Mouse (Mus musculus) brain, embryonic 14.5 days (tissue): ENCODE results near the gene Tmem178. TPM values are rescaled to one million over a fixed set of nuclear protein-coding genes. Genes with fewer than 3 reads are reported as not detected.
A peak's percentile ranks its signal among the peaks of the same experiment; 100 is the strongest.

Experiments used
- DNase-seq: peaks from one replicate; pipeline ENCODE4 v3.0.0-alpha.2; 2011; ENCODE audit warnings: low read depth
- CTCF ChIP-seq: fragments of 200-500 bp; IDR thresholded peaks from 2 replicates; pipeline ENCODE4 v1.5.1; 2012; ENCODE audit warnings: inconsistent platforms, mild to moderate bottlenecking, moderate library complexity, borderline replicate concordance; ENCODE audit not compliant: insufficient read depth, insufficient read length; ENCODE audit errors: extremely low read depth
- POLR2A ChIP-seq: fragments of 200-500 bp; IDR thresholded peaks from 2 replicates; pipeline ENCODE4 v1.6.1; 2012; ENCODE audit warnings: mild to moderate bottlenecking, inconsistent platforms, borderline replicate concordance; ENCODE audit not compliant: poor library complexity, insufficient read depth, insufficient read length, severe bottlenecking; ENCODE audit errors: extremely low read depth
- polyA plus RNA-seq: library from polyadenylated mRNA; depleted of rRNA; stranded (reverse); fragments of >200 nt; gene quantifications from 2 replicates; pipeline ENCODE4 v1.2.3, GENCODE M21; 2012; rRNA removed

Gene Tmem178
- polyA plus RNA-seq, 1 experiment = 31.8 TPM

DNA sequence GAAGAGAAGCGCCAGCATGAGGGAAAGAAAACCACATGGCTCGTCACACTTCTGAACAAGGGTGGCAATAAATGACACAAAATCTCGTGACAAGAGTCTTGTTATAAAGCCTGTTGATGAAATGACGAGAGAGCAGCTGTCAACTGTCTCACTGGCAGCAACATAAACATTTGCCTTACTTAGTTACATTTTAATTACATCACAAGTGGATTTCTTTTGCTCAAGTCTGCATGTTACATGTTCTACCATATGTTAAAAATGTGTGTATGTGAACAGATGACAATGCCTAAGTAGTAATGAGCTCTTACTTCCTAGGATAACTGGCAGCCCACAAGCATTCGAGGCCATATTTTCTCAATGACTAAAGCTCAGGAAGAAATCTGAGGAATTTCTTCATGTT, 90.9 kb downstream of the Tmem178 start:
- TF ChIP-seq CTCF (no peak), POLR2A (no peak)
- DNase-seq = peak; percentile 81

DNA sequence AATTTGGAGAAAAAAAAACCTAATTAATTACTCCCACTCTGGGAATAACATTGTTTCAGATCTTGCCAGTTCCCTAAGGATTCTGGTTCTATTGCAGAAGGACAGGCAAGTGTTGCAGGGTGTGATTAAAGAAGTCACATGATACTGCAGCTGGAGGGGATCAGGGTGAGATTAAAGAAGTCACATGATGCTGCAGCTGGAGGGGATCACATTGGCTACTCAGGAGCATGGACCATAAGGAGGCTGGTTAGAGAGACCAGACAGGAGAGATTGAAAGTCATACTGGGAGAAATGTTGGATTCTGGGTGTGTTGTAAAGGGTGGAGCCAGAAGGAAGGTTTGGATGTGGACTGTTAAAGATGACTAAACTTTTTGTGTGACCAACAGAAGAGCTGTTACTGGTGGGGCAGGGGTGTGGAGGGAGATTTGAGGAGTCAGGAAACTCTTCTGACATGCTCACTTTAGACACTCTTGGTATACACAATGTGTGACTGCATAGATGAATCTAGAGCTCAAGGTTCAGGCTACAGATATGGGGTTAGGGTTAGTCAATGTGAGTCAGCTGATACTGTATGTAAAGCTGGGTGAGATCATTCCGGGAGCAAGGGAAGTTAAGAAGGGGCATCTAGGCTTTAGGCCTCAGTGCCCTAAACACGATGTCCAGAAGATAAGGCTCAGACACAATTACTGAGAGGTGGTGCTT, 94.4 kb downstream of the Tmem178 start:
- TF ChIP-seq CTCF (no peak), POLR2A (no peak)
- DNase-seq = no peak

DNA sequence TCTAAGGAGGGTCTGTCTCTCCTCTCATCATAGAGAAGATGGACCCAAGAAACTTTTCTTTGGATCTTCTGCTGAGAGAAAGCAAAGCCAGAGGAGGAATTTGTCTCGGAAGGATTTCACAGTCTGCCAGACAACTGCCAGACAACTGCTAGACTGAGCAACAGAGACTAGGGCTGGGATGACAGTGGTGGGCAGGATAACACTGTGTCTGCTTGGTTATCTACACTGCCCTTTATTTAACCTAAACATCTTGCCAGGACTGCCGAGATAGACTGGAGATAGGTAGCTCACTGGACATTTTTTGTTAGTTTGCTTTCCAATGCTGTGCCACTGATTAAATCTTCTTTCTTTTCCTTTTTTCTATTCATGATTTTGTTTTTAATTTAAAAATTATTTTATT, 97.2 kb downstream of the Tmem178 start:
- DNase-seq = no peak
- TF ChIP-seq CTCF = no peak
- no peak for TF ChIP-seq POLR2A

DNA sequence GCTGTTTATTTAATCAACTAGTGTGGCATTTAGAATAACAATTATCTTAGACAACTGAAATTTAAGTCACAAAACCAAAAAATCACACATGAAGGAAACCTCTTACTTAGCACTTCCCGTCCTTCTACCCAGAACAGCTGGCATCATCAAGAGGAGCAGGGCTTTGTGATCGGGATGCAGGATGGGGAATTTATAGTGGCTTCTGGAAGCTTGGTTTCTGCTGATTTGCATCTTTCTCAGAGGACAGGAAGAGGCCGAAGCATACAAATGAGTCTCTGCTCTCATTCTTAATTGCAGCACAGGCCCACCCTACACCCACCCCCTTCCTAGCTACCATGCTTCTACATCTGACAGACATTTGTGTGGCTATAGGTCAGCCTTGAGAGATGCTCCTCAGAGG, 99.9 kb downstream of the Tmem178 start:
- TF ChIP-seq POLR2A = no peak
- TF ChIP-seq CTCF = no peak
- peak; percentile 62 for DNase-seq

DNA sequence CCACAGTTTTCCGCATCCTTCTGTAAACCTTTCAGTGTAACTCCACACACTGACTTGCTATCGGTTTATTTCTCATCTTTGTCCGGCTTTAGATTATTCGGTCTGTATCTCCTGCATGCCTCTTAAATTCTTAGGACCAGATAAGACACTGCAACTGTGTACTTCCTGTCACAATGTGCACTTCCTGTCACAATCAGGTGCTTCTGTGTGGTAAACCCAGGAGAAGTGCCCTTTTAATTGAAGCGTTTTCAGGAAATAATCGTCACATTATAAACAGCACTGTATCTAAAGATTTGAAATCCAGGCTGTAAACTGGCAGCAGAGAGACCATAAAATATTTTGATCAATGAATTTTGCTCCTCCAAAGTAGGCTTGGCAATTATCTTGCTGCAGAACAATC, 100.7 kb downstream of the Tmem178 start:
- no peak for DNase-seq
- TF ChIP-seq POLR2A (no peak), CTCF (no peak)

DNA sequence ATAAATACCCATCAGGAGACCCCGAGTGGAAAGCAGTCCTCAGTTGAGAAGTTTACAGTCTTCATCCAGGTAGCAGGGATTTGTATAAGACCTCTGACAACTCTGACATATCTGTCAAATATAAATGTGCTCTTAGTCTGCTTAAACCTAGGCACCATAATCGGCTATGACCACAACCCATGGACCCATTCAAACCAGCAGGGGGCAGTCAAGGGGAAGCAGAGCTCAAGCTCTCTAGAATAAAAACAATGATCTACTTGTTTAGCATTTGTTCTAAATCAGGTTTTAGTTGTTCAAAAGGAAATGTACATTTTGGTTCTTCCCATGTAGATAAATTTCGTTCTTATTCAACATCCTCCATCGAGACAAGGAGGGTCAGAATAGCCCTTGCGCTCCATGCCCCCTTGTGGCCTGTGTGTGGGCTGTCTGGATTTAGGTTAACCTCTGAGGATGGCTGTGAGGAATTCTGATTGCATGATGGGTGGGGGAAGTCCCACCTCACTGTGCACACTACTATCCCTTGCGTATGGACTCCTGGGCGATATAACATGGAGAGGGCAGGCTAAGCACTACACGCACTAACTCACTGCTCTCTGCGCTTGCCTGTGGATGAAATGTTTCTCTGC, 101.2 kb downstream of the Tmem178 start:
- peak; percentile 19; the same call in 1 of the 2 replicates for TF ChIP-seq CTCF
- no peak for TF ChIP-seq POLR2A
- DNase-seq = no peak

DNA sequence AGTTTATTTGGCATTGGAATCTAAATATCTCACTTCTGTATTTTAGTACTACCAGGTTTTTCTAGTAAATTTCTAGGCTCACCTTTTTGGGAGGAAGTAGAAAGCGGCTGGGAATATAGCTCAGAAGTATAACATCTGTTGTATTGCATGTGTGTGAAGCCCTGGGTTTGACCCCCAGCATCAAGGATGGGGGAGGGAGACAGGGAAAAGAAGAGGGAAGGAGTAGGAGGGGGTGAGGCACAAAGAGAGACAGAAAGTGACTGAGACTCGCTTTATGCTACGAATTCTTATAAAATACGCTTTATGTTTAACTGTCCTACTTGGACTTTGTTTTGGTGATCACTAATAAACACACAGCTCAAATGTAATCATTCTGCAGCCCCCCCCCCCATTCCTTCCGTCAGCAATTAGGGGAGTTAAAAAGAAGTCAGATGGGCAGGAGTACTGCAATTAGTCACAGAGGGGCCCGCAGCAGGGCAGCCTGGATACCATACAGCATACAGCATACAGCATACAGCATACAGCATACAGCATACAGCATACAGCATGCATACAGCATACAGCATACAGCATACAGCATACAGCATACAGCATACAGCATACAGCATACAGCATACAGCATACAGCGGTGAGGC, 103.6 kb downstream of the Tmem178 start:
- TF ChIP-seq POLR2A (no peak), CTCF (no peak)
- DNase-seq = no peak

Other genes with a start within 250 kb of the Tmem178 start
- gene Map4k3, start 216.1 kb upstream of the Tmem178 start, polyA plus RNA-seq = 49.8 and 55.3 TPM in 2 replicates
- gene Thumpd2, start 120.5 kb downstream of the Tmem178 start, polyA plus RNA-seq = 3.6 and 4.1 TPM in 2 replicates